Mouse (Mus musculus) E14TG2a.4 (cell line): ENCODE data around the gene Ndufs3.

Experiments used
- CTCF ChIP-seq: conservative IDR thresholded peaks from 2 replicates; pipeline ENCODE4 v1.5.1; 2014; ENCODE audit warnings: low read length
- NANOG ChIP-seq: IDR thresholded peaks from 2 replicates; pipeline ENCODE4 v1.6.1; 2014; ENCODE audit warnings: borderline replicate concordance, low read length, mixed read lengths
- POU5F1 ChIP-seq: IDR thresholded peaks from 2 replicates; pipeline ENCODE4 v1.6.1; 2014; ENCODE audit warnings: low read length, borderline replicate concordance

GRCm38 (mm10) chr2:90932273-90932672, 27.6 kb upstream of the Ndufs3 start:
- no peak for TF ChIP-seq CTCF
- TF ChIP-seq POU5F1: no peak
- no peak for TF ChIP-seq NANOG
